Mouse (Mus musculus) urinary bladder, adult 18-20 months (tissue): Measurements from ENCODE around the gene Ppara.

Experiments used
- DNase-seq, 2 experiments: peaks; one replicate each; pipeline ENCODE4 v3.0.0; 2022; ENCODE audit warnings: low spot score in 2 of 2, mixed read lengths in 2 of 2

Ppara gene

DNA sequence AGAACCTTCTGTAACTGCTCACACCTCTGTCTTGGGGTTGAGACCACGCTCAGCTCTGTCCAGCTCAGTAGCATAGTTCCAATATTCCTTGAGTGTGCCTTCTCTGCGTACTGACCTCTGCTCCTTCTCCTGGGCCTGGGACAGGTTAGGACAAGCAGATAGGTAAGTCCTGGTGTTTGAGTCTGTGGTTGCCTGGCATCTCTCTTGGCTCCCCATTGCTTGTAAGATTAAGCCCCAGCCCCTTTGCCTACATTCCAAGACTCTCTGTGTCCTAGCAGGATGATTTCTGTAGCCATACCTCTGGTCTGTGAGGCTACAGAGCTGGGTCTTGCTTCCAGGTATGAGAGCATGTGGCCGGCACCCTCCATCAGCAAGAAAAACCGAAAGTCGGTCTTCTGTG is 6.6 kb upstream of the Ppara start:
- no peak for DNase-seq

DNA sequence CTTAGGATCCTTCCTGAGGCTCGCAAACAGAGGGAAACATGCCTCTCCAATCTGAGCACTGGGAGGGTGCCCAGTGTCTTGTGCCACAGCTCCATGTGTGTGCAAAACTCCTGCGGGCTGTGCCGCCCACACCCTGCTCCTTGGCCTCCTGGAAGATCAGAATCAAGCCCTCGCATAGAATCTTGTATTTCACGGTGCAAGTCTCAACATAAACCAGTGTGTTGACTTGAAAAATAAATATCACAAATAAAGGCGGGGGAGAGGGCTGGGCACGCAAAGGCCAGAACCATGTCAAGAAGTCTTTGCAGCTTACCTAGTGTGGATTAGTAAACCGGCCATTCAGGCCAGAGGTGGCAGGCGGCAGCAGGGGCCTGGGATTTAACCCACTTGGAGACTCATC is 5.5 kb upstream of the Ppara start:
- DNase-seq, result peak in 1 of 2 experiments; percentile 68

DNA sequence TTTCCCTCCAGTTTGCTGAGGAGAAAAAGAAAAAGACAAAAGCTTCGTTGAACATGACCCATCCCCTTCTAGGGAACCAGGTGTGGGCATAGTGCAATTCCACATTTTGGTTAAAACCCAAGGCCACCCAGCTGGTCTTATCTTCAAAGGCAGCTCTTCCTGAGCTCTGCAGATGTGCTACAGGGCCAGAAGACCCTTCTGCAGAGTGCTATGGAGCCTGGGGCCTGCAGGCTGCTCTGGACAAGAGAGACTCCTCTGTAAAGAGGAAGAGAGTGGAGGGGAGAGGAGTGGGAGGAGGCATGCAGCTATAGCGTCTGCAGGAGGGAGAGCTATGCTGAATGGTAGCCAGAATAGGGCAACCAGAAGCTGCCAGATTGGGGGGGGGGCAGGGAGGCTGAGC is 4.8 kb upstream of the Ppara start:
- DNase-seq, result no peak

DNA sequence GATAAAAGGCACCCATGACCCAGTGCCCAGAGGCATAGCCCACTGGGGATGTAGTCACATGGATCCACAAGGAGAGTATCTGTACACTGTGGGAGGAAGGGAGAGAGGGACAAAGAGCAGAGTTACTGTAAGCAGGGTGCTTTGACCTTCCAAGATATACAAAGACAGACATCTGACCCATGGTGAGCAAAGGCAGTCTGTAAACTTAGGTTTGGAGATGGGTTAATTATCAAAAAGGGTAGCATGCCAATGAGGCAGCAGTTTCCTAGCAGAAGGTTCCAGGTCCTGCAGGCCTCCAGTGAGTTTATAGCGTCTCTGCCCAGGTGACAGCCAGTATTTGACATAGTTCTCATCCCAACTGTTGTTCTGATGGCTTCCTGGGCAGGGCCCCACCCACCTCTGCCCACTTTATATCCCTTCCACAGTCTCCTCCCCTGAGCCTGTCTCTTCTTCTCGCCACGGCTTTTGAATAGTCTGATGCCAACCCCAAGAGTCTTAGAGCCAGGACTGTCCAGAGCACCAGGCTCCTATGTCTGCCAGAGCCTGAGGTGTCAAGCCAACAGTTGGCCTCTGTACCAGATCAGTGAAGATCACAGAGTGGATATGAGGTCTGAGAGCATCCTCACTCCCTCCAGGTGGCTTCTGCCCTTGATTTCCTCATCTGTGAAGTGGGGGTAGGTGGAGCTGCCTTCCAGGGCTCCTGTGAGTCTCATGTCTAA is 2.7 kb upstream of the Ppara start:
- DNase-seq, result no peak

DNA sequence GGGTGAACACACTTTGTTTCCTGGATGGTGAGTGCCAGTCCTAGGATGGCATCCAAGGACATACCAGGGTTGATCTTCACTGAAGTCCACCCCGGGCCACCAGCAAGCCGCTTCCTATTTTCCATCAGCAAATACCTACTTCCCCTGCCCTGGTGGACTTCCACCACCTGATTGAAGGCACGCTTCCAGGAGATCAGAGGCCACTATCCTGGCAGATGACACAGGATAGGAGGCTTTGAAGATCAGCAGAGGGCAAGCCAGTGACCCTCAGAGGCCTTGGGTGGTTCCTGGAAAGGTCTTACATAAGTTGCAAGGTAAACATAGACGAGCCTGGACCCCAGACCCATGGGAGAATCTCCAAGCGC is 2.2 kb upstream of the Ppara start:
- no peak for DNase-seq

DNA sequence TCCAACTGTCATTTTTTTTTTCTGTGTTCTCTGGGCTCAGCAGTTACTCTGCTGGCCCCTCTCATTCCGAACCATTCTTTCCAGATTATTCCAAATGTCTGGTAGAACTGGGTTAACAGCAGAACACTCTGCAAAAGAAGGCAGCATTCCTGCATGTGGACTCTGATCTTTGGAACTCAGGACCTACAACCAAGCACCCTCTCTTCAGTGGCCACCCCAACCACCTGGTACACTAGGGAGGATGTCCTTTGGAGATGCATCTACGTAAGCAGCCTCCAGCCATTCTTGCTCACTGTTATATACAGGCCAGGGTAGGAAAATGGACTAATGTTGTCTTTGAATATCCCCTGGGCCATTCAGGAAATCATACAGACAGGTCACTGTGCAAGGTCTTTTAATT is 1.1 kb upstream of the Ppara start:
- no peak for DNase-seq

DNA sequence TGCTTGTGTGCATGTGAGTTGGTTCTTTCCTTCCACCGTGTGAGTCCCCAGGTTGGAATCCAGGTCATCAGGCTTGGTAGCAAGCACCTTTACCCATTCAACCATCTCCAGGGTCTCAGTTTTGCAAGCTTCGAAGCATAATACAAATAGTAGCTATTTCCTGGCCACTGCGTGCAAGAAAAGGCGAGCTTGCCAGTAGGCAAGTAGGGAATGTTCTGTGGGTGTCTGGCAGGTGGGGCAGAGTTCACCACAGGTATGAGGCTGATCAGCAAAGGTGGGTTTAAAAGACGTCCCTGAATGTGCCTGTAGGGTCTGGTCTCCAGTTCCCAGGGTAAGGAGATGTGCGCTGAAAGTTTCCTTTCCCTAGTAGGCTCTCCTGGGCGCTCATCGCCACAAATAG is 635 bp upstream of the Ppara start:
- DNase-seq, result no peak

DNA sequence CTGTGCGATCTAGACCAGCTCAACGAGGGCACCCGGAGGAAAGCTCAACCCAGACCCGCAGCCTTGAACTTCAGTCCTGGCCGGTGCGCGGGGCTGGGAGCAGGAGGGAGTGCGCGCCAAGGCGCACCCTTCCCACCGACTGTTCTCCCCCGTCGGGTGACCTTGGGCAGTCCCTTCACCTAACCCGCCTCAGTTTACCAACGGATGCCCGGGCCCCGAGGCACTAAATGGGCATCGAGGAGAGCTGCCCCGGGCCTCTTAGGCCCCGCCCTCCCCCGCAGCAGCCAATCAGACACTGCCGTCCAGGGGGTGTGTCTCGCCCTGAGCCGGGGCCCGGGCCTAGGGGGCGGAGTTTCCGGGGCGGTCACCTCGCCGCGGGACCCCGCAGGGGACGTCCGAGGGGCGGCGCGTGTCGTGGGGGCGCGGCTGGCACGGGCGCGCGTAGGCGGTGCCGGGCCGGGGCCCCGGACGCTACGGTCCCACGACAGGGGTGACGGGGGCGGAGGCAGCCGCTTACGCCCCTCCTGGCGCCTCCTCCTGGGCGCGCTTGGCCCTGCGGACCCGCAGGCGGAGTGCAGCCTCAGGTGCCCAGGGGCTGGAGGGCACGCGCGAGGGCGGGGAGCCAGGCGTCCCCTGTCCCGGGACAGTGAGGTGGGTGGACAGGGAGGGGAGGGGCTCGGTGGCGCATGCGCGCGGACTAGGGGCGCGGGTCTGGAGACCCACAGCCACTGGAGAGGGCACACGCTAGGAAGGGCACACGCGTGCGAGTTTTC is 466 bp downstream of the Ppara start:
- DNase-seq, result peak; percentile 95 to 97

DNA sequence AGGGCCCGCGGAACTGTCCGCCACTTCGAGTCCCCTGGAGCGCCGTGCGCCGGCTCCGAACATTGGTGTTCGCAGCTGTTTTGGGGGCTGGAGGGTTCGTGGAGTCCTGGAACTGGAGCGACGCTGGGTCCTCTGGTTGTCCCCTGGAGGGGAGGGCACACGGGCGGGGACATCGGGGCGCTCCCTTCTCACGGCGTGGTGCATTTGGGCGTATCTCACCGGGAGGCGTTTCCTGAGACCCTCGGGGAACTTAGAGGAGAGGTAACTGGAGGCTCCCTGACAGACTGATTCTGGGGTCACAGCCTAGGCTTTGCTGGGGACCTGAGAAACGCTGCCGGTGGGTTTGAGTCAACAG is 1.0 kb downstream of the Ppara start:
- no peak for DNase-seq

DNA sequence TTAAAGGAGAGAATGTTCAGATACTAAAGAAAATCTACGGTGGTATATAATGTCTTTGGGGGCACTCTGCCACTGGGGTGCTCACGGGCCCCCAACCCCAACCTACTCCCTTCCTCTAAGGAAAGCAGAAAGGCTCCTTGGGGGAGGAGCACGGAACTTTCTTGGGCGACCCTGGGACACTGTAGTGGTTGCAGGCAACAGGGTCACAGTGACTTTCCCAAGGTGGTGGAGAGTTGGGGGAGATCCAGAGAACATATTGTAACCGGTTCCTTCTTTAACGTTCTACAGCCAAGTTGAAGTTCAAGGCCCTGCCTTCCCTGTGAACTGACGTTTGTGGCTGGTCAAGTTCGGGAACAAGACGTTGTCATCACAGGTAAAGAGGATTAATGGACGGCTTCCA is 1.7 kb downstream of the Ppara start:
- no peak for DNase-seq

DNA sequence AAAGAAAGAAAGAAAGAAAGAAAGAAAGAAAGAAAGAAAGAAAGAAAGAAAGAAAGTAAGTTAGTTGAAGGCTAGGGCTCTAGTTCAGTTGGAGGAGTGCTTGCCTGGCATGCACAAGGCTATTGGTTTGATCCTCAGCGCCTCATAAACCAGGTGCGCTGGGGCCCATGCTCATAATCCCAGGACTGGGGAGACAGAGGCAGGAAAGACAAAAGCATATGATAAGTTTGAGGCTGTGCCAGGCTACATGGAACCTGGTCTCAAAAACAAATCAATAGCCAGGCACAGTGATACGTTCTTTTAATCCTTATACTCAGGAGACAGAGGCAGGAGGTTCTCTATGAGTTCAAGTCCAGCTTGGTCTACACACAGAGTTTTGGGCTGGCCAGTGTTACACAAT is 3.6 kb downstream of the Ppara start:
- DNase-seq, result no peak

DNA sequence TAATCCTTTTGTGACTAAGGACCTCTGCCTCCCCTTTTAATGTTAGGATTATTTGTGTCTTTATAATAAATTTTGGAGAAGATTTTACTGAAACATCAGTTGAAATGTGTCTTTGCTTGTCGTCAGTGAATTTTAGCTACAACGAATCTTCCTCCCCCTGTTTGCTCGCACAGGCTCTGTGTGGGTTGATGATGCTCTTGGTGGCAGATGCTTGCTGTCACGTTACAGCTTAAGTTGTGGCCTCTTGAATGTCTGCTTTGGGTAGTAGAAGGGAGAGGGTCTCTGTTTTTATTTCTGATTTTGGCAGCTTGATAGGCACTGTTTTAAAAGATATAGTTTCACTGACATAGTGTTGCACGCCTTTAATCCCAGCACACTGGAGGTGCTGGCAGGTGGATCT is 4.2 kb downstream of the Ppara start:
- no peak for DNase-seq

DNA sequence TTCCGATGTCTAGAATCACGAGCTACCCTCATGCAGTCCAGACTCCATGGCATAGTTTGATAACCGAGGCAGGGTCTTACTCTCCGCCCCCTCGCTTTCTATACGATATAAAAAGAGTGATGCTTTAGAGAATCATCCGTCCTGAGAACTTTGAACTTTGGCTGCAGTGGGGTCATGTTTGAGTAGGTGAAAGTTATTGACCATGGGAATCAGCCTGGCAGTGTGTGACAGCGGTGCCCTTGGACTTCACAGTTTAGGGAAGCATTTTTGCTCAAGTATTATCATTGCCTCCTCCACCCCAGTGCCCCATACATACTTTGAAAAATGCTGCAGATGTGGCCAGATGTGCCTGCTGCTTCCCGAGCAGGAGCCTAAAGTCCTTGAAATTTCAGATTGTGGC is 7.8 kb downstream of the Ppara start:
- no peak for DNase-seq

DNA sequence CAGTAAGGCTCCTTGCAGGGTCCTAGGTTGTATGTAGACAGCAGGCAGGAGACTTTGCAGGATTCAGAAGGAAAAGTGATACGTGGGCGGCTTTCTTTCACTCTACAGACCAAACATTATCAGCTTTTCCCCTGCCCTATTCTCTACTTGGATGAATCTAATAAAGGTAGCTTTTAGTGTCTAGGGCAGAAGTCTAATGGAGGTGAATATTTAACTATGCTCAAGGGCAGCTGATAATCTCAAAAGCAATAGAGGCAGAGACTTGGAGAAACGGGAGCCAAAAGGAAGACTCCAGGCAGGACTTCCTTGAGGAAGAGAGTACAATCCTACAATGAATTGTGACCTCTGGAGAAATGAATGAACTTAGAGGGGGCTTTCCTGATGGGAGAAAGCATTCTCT is 9.2 kb downstream of the Ppara start:
- no peak for DNase-seq

DNA sequence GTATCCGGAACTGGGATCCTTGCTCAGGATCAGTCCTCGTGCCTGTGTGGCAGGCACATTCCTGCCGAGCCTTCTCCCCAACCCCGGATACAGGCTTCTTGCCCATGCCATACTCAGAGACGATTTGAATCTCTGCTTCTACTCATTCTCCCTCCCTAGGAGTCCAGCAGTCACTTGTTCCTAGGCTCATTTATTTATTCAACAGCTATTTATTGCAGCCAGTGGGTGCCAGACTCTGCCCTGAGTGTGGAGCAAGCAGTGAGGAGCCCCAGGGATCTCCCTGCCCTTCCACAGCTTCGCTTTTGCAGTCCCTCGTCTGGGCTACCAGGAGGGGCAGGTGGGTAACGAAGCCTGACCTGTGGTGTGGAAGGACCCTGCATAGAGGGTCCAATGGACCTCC is 11.4 kb downstream of the Ppara start:
- no peak for DNase-seq

DNA sequence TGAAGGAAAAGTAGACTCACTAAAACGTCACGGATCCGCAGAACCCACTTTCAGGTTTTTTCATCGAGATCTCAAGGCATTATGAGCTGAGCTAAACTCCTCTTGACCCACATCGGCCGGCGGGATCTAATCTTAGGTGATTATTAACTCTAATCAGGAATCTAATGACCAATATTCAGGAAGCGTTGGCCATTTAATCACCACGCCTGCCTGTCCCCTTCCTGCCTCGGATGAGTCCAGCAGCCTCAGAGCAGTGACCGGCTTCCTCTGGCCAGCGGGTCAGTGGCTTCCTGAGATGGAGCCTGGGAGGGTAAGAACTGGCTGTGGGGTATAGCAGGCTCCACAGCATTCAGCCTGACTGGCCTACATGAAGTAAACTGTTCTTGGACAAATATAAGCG is 11.9 kb downstream of the Ppara start:
- DNase-seq, result no peak

DNA sequence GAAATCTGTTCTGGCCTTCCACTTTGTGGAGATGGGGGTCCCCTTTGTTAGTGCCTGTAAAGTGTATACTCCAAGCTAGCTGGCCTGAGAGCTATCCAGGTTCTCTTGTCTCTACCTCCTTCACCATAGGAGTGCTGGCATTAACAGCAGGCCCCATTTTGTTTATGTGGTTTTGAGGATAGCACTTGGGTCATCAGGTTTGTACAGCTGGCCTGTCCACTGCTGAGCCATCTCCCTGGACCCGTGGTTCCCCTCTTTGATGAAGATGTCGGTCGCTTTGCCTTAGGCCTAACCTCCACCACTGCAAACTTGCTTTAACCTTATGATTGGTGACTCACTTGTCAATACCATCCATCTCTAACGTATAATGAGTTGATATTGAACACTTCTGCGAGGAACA is 13.2 kb downstream of the Ppara start:
- no peak for DNase-seq

DNA sequence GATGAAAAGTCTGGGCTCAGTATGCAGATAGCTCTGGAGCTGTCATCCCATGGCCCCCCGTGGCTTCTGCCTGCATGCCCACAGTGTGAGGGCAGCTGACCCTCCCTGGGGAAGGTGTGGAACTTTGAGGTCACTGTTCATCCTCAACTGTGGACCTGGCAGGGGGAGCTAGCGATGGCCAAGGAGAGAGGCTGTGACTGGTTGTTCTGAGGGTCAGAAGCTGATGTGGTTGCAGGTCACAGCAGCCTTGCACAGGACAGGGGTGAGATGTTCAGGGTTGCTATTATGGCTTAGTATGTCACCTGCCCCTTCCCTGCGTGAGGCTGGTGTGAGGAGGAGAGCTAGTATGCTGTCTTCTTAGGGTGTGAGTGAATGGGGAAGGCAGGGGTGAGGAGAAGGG is 13.7 kb downstream of the Ppara start:
- DNase-seq, result no peak

DNA sequence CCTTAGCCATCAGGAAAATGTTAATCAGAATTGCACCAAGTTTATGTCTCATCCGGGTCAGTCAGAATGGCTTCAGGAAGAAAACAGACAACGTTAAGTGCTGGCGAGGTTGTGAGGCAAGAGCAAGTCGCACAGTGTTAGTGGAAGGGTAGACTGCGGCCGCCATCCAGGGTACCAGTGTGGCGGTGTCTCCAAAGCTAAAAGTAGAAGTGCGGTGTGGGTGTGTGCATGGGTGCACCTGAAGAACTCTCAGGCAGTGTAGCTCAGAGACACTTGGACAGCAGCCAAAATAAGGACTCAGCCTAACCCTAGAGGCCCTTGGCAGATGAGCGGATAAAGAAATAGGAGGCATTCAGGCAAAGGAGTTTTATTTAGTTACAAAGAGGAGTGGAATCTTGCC is 14.4 kb downstream of the Ppara start:
- no peak for DNase-seq

DNA sequence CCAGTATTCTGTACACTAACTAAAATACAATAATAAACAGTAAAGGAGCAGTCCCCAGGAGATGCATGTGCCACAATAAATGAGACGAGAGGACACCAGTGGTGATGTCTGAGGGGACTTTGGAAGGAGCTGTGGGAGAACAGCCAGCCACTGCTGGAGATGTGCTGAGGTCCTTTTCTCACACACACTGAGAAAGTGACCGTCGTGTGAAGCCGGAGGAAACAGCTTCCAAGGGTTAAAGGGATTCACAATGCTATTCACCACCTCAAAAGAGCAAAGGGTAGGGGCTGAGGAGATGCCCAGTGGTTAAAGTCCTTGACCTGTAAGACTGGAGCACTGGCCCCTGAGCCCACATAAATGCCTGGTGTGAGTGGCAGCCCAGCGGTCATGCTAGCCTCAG is 15.3 kb downstream of the Ppara start:
- no peak for DNase-seq

DNA sequence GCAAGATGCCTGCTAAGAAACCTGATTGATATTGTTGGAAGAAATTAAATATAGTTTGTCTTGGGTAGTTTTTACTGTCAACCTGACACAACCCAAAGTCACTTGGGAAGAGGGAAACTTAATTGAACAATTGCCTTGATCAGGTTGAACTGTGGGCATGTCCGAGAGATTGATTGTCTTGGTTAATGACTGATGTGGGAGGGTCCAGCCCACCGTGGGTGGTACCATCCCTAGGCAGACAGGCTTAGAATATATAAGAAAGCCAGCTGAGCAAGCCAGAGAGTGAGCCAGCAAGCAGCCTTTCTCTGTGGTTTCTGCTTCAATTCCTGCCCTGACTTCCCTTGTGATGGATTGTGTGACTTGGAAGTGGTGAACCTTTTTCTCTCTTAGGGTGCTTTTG is 17.9 kb downstream of the Ppara start:
- DNase-seq, result no peak

DNA sequence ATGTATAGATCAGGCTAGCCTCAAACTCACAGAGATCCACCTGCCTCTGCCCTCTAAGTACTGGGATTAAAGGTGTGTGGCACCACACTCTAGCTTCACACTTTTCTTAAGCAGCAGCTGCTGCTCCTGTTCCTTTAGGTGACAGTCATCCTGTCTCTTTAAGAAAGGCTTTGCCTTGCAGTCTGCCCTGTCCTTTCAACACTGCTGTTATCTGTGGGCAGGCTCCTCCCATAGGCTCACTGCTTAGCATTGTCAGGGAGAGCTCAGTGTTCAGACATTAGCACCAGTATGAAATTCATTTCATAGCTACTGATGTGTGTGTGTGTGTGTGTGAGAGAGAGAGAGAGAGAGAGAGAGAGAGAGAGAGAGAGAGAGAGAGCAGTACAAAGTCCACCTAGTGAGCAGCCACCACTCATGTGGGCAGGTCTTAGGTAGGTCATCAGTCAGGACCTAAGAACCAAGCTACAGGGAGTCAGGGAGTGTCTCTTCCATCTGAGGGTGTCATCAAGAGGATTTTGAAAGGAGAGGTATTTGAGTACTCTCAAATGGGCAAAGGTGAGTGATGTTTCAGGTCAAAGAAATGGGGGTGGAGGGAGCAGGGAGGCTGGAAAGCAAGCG is 19.4 kb downstream of the Ppara start:
- no peak for DNase-seq

DNA sequence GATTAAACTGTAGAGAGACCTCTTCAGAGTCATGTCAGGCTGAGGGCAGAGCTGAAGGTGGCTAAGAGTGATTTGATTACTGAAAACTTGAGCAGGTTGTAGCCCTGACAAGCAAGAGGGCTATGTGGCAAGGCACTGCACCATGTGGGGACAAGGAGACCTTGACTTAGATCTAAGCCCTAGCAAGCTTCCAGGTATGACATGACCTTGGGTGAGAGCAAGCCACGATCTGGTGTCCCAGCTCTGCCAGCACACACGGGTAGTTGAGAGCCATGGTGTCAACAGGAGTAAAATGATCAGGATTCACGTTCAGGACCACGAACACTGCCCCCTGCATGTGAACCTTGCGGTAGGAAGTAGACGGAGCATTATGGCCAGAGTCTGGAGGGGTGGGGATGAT is 20.4 kb downstream of the Ppara start:
- no peak for DNase-seq
